In the genomic region with DNA sequence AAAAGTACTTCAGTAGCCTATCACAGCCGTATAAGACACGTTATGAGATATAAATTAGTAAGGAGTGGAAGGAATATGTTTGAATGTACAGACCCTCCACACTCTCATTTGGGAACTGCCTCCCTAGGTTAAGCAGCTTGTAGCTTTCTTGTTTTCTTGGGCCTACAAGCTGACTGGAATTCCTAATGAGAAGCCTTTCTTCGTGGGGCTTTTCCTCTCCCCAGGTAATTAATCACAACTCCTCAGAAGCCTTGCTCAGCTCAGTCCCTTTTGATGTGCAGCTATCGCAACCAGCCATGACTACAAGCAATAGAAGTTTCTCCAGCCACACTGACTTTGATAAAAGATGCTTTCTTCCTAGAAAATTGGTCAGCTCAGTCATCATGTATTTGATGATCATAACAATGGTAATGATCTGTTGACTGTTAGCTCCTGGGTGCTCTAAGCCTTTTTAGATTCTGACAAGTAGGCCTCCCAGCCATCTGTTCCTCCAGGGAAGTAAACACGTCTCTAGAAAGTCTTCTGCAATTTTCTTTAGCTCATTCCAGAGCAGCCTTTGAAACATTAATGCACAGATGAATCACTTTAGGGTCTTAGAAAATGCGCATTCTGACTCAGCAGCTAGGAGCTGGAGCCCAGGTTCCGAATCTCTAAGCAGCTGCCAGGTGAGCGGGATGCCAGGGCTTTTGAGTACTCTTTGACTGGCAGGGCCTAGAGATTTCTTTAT, we compare ENCODE assay signal across 13 mouse cellular contexts.
A peak's percentile ranks its signal among the peaks of the same experiment; 100 is the strongest.
DNase-seq lines count a peak whose midpoint lies in the region; ATAC-seq and TF ChIP-seq lines count a peak whose summit lies in the region.
"Had no signal": no experiment of that assay in that cellular context is flagged by ENCODE, and none has a peak within 500 bp of the region (broad histone marks: within the 10 kb centered on the region; RNA-seq: fewer than 3 reads in every experiment).

No protein-coding gene starts in this region.

- no peak for TF ChIP-seq CTCF in lung, embryonic 14.5 days (IDR thresholded peaks at IDR 0.05; ENCODE audit: low read depth)
- no peak for TF ChIP-seq CTCF in hindbrain, postnatal 0 days (IDR thresholded peaks at IDR 0.05; ENCODE audit: low read depth)
- TF ChIP-seq CTCF in heart, adult 2 months (IDR thresholded peaks at IDR 0.05): no peak

- no peak overlapping the region for H3K9ac ChIP-seq in lung, embryonic 14.5 days
- H3K9ac ChIP-seq in forebrain, embryonic 12.5 days: no peak overlapping the region
- no peak overlapping the region for H3K9ac ChIP-seq in hindbrain, postnatal 0 days (replicated peaks; ENCODE audit: low read length)
- H3K9ac ChIP-seq in neural tube, embryonic 14.5 days (replicated peaks; ENCODE audit: low read depth, low read length): no peak overlapping the region
- H3K9ac ChIP-seq in heart, adult 2 months (ENCODE audit: low read depth, low read length): no peak overlapping the region
- H3K9ac ChIP-seq in intestine, embryonic 16.5 days (ENCODE audit: low read depth, low read length): no peak overlapping the region
- H3K9ac ChIP-seq: lung, embryonic 15.5 days had no signal

- H3K79me2 ChIP-seq in heart, adult 2 months (replicated peaks; ENCODE audit: control insufficient read depth, insufficient read depth, low read length): no peaks in the 10 kb centered on the region

- H3K27ac ChIP-seq in lung, embryonic 14.5 days (ENCODE audit: low read depth): no peak overlapping the region
- H3K27ac ChIP-seq in forebrain, embryonic 12.5 days: peak overlapping the region; percentile 21; the same call in 1 of the 2 replicates
- no peak overlapping the region; the same call in 1 of the 2 replicates for H3K27ac ChIP-seq in hindbrain, postnatal 0 days
- H3K27ac ChIP-seq in neural tube, embryonic 14.5 days (ENCODE audit: low read depth, low read length): no peak overlapping the region
- no peak overlapping the region for H3K27ac ChIP-seq in heart, adult 2 months
- H3K27ac ChIP-seq in intestine, embryonic 16.5 days (ENCODE audit: low read length): no peak overlapping the region
- H3K27ac ChIP-seq: gastrocnemius, adult 2 months; lung, embryonic 15.5 days; stomach, postnatal 0 days had no signal

- no peaks in the 10 kb centered on the region for H3K36me3 ChIP-seq in lung, embryonic 14.5 days (ENCODE audit: insufficient read depth)
- no peaks in the 10 kb centered on the region for H3K36me3 ChIP-seq in forebrain, embryonic 12.5 days (replicated peaks)
- no peaks in the 10 kb centered on the region for H3K36me3 ChIP-seq in hindbrain, postnatal 0 days (ENCODE audit: insufficient read depth, low read length)
- H3K36me3 ChIP-seq in neural tube, embryonic 14.5 days (ENCODE audit: control insufficient read depth, insufficient read depth, low read length): no peaks in the 10 kb centered on the region
- H3K36me3 ChIP-seq in heart, adult 2 months (ENCODE audit: control insufficient read depth, insufficient read depth, low read length): no peaks in the 10 kb centered on the region
- H3K36me3 ChIP-seq in intestine, embryonic 16.5 days (ENCODE audit: control insufficient read depth, insufficient read depth, low read length): no peaks in the 10 kb centered on the region
- H3K36me3 ChIP-seq: lung, embryonic 15.5 days had no signal

- H3K9me3 ChIP-seq in lung, embryonic 14.5 days (ENCODE audit: low read depth, low read length): no peaks in the 10 kb centered on the region
- H3K9me3 ChIP-seq in forebrain, embryonic 12.5 days: no peaks in the 10 kb centered on the region
- no peaks in the 10 kb centered on the region for H3K9me3 ChIP-seq in hindbrain, postnatal 0 days (ENCODE audit: low read length)
- no peaks in the 10 kb centered on the region for H3K9me3 ChIP-seq in neural tube, embryonic 14.5 days (ENCODE audit: control insufficient read depth, low read length)
- no peaks in the 10 kb centered on the region for H3K9me3 ChIP-seq in intestine, embryonic 16.5 days (ENCODE audit: control insufficient read depth, low read length)
- H3K9me3 ChIP-seq: lung, embryonic 15.5 days had no signal

- 26% methylated on average over 8 of the region's 8 CpGs for WGBS in lung, embryonic 14.5 days
- WGBS in forebrain, embryonic 12.5 days: 16% methylated on average over 8 of the region's 8 CpGs
- 22% methylated on average over 8 of the region's 8 CpGs for WGBS in hindbrain, postnatal 0 days
- WGBS in neural tube, embryonic 14.5 days: 22% methylated on average over 8 of the region's 8 CpGs
- 54% methylated on average over 8 of the region's 8 CpGs for WGBS in heart, adult 2 months
- 43% methylated on average over 8 of the region's 8 CpGs for WGBS in intestine, embryonic 16.5 days

- no peak for TF ChIP-seq POLR2A in heart, adult 2 months (IDR thresholded peaks at IDR 0.05; ENCODE audit: insufficient read depth, low read depth, low read length)

- H3K4me3 ChIP-seq in lung, embryonic 14.5 days (ENCODE audit: low read depth, low read length): no peak overlapping the region
- H3K4me3 ChIP-seq in forebrain, embryonic 12.5 days (replicated peaks): no peak overlapping the region
- no peak overlapping the region for H3K4me3 ChIP-seq in hindbrain, postnatal 0 days (ENCODE audit: low read length)
- no peak overlapping the region for H3K4me3 ChIP-seq in neural tube, embryonic 14.5 days (ENCODE audit: low read depth, low read length)
- H3K4me3 ChIP-seq in heart, adult 2 months: no peak overlapping the region
- no peak overlapping the region for H3K4me3 ChIP-seq in intestine, embryonic 16.5 days (ENCODE audit: low read length)
- H3K4me3 ChIP-seq: gastrocnemius, adult 2 months; lung, embryonic 15.5 days had no signal

- no peak overlapping the region for H3K4me2 ChIP-seq in lung, embryonic 14.5 days
- no peak overlapping the region for H3K4me2 ChIP-seq in forebrain, embryonic 12.5 days
- no peak overlapping the region for H3K4me2 ChIP-seq in hindbrain, postnatal 0 days (ENCODE audit: low read depth, low read length)
- no peak overlapping the region for H3K4me2 ChIP-seq in neural tube, embryonic 14.5 days (ENCODE audit: low read depth, low read length)
- H3K4me2 ChIP-seq in intestine, embryonic 16.5 days (ENCODE audit: low read depth, low read length): no peak overlapping the region
- H3K4me2 ChIP-seq: lung, embryonic 15.5 days had no signal

- no peak for TF ChIP-seq EP300 in heart, adult 2 months (IDR thresholded peaks at IDR 0.05; ENCODE audit: insufficient read depth, low read depth, low read length)

- peak; percentile 11 for DNase-seq in lung, embryonic 14.5 days
- DNase-seq in lung, postnatal 14 days: no peak
- peak; percentile 20 for DNase-seq in hindbrain, postnatal 0 days (ENCODE audit: low spot score)
- DNase-seq in spleen, postnatal 4 days (ENCODE audit: low spot score in 2 of 2): no peak
- DNase-seq in heart, adult 2 months: no peak
- DNase-seq: gastrocnemius, adult 2 months; heart, postnatal 14 days; kidney, postnatal 10 days had no signal

- intact Hi-C loops in heart, adult 2 months (cut with DNase I): no loop called here

- no peak for ATAC-seq in lung, embryonic 14.5 days (ENCODE audit: insufficient read depth)
- peak; percentile 55; the same call in 1 of the 2 replicates for ATAC-seq in forebrain, embryonic 12.5 days (ENCODE audit: low FRiP score)
- no peak for ATAC-seq in hindbrain, postnatal 0 days
- peak; percentile 41; the same call in 1 of the 2 replicates for ATAC-seq in neural tube, embryonic 14.5 days (ENCODE audit: low read depth)
- no peak for ATAC-seq in intestine, embryonic 16.5 days

- H3K4me1 ChIP-seq in lung, embryonic 14.5 days (ENCODE audit: insufficient read depth): no peaks in the 10 kb centered on the region
- H3K4me1 ChIP-seq in forebrain, embryonic 12.5 days: peaks cover 8% of the 10 kb centered on the region
- H3K4me1 ChIP-seq in hindbrain, postnatal 0 days (ENCODE audit: insufficient read depth, low read length): peaks cover 4% of the 10 kb centered on the region; the same call in 1 of the 2 replicates
- H3K4me1 ChIP-seq in neural tube, embryonic 14.5 days (ENCODE audit: control insufficient read depth, insufficient read depth, low read length): no peaks in the 10 kb centered on the region
- no peaks in the 10 kb centered on the region for H3K4me1 ChIP-seq in heart, adult 2 months (ENCODE audit: control insufficient read depth, insufficient read depth, low read length)
- no peaks in the 10 kb centered on the region for H3K4me1 ChIP-seq in intestine, embryonic 16.5 days (ENCODE audit: control insufficient read depth, insufficient read depth, low read length)
- H3K4me1 ChIP-seq: lung, embryonic 15.5 days had no signal

- no peaks in the 10 kb centered on the region for H3K27me3 ChIP-seq in lung, embryonic 14.5 days (ENCODE audit: insufficient read depth, low read length)
- H3K27me3 ChIP-seq in forebrain, embryonic 12.5 days: no peaks in the 10 kb centered on the region
- no peaks in the 10 kb centered on the region for H3K27me3 ChIP-seq in hindbrain, postnatal 0 days (ENCODE audit: insufficient read depth, low read length)
- H3K27me3 ChIP-seq in neural tube, embryonic 14.5 days (ENCODE audit: control insufficient read depth, insufficient read depth, low read length): no peaks in the 10 kb centered on the region
- H3K27me3 ChIP-seq in heart, adult 2 months (ENCODE audit: control insufficient read depth, insufficient read depth, low read length): no peaks in the 10 kb centered on the region
- H3K27me3 ChIP-seq in intestine, embryonic 16.5 days (replicated peaks; ENCODE audit: control insufficient read depth, insufficient read depth, low read length): no peaks in the 10 kb centered on the region
- H3K27me3 ChIP-seq: lung, embryonic 15.5 days had no signal

Comparison
In these comparisons a context has a peak if more than half of its experiments do, and no peak if none do; other contexts are left out.
1. DNase-seq: peak in lung, embryonic 14.5 days (single experiment) and hindbrain, postnatal 0 days (single experiment); none in lung, postnatal 14 days (single experiment), spleen, postnatal 4 days (0 of 2) and heart, adult 2 months (0 of 2).
2. ATAC-seq: peak in forebrain, embryonic 12.5 days (single experiment) and neural tube, embryonic 14.5 days (single experiment); none in lung, embryonic 14.5 days (single experiment), hindbrain, postnatal 0 days (single experiment) and intestine, embryonic 16.5 days (single experiment).